Mouse (Mus musculus) lung, embryonic 14.5 days (tissue): ENCODE data around the gene Fndc5. TPM values are rescaled to one million over a fixed set of nuclear protein-coding genes. Genes with fewer than 3 reads are reported as not detected.

Experiments
- ATAC-seq: fragments of 200-750 bp; cut with Nextera tagmentation; 2 replicates; pipeline ENCODE4 v1.8.0; 2017; ENCODE audit warnings: mild to moderate bottlenecking, moderate TSS enrichment, moderate library complexity; ENCODE audit not compliant: insufficient read depth
- DNase-seq: peaks from one replicate; pipeline ENCODE4 v3.0.0-alpha.2; 2015
- H3K27ac ChIP-seq: fragments of 300-500 bp; sonication (generic); 2 replicates; pipeline ENCODE4 v1.5.1; 2014; ENCODE audit warnings: low read depth, mild to moderate bottlenecking, moderate library complexity
- H3K27me3 ChIP-seq: fragments of 300-500 bp; sonication (generic); 2 replicates; pipeline ENCODE4 v1.6.1; 2014; ENCODE audit warnings: low read length, control low read depth; ENCODE audit not compliant: insufficient read depth
- H3K36me3 ChIP-seq: fragments of 300-500 bp; sonication (generic); 2 replicates; pipeline ENCODE4 v1.6.1; 2014; ENCODE audit warnings: control low read depth; ENCODE audit not compliant: insufficient read depth
- H3K4me1 ChIP-seq: fragments of 300-500 bp; sonication (generic); 2 replicates; pipeline ENCODE4 v1.6.1; 2014; ENCODE audit warnings: antibody characterized with exemption, control low read depth; ENCODE audit not compliant: insufficient read depth
- H3K4me2 ChIP-seq: fragments of 300-500 bp; sonication (generic); 2 replicates; pipeline ENCODE4 v1.6.1; 2014; ENCODE audit warnings: mild to moderate bottlenecking
- H3K4me3 ChIP-seq: fragments of 300-500 bp; sonication (generic); 2 replicates; pipeline ENCODE4 v1.5.1; 2014; ENCODE audit warnings: low read depth, low read length
- H3K9ac ChIP-seq: fragments of 300-500 bp; sonication (generic); 2 replicates; pipeline ENCODE4 v1.6.1; 2014
- H3K9me3 ChIP-seq: fragments of 300-500 bp; sonication (generic); 2 replicates; pipeline ENCODE4 v1.6.1; 2016; ENCODE audit warnings: low read depth, low read length, control low read depth
- CTCF ChIP-seq: IDR thresholded peaks from 2 replicates; pipeline ENCODE4 v1.5.1; 2016; ENCODE audit warnings: antibody characterized with exemption, low read depth
- WGBS: fragments of 180-500 bp; shearing (Covaris S2); extraction: QIAGEN DNeasy Blood & Tissue Kit; methylation state at CpG from one replicate; pipeline ENCODE4 v1.1.7; 2014; 5-methylcytosine and 5-hydroxymethylcytosine counted together
- polyA plus RNA-seq: library from polyadenylated mRNA; unstranded; fragments of >200 nt; fragmentation: Nextera tagmentation; extraction: Ambion mirVana; gene quantifications from 2 replicates; pipeline ENCODE4 v1.2.1, GENCODE M21; 2014

Gene Fndc5
- polyA plus RNA-seq, 1 experiment from 2014 or later = 2.1 TPM

GRCm38 (mm10) chr4:129190538-129190937 lies 53.7 kb downstream of the Fndc5 start:
- H3K27ac ChIP-seq = no peak overlapping the region
- no peak for ATAC-seq

DNA sequence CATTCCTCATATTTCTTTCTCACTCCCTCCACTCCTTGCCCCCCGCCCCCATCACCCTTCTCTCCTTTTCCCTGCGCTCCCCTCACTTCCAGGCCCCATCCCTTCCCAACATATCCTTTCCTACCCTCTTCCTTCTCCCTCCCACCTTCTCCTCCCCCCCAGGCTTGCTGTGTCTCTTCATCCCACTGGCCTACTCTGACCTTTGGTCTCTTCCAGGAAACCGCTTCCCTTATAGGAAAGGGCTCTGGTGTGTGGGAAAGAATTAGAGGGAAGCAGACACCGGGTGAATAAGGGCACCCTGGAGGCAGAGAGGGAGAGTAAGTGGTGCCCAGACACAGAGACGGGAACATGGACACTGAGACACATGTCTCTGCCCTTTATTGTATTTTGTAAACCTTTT lies 54.9 kb downstream of the Fndc5 start:
- Histone ChIP-seq H3K9me3 (no peaks in the 10 kb centered on the region), H3K4me3 (peak overlapping the region; percentile 91; the same call in 1 of the 2 replicates), H3K4me2 (peak overlapping the region; percentile 66; the same call in 1 of the 2 replicates), H3K4me1 (peaks cover 10% of the 10 kb centered on the region), H3K27ac (no peak overlapping the region), H3K27me3 (no peaks in the 10 kb centered on the region), H3K9ac (no peak overlapping the region), H3K36me3 (peaks cover 14% of the 10 kb centered on the region; the same call in 1 of the 2 replicates)
- DNase-seq (no peak), ATAC-seq (no peak)
- TF ChIP-seq CTCF = no peak
- 74% methylated on average over 5 of the region's 5 CpGs for WGBS

More at GRCm38 (mm10) chr4:129190538-129190937, 53.7 kb downstream of the Fndc5 start:
- DNase-seq = no peak
- peak overlapping the region; percentile 66 for H3K4me2 ChIP-seq
- peak overlapping the region; percentile 91 for H3K4me3 ChIP-seq
- no peak for TF ChIP-seq CTCF
- H3K27me3 ChIP-seq = no peaks in the 10 kb centered on the region
- no peaks in the 10 kb centered on the region for H3K9me3 ChIP-seq
- H3K36me3 ChIP-seq = 0 out of 2 replicates have a peak, but pooled peaks cover 6% of the 10 kb centered on the region
- peaks cover 10% of the 10 kb centered on the region for H3K4me1 ChIP-seq
- 3% methylated on average over 12 of the region's 12 CpGs for WGBS
- peak overlapping the region; percentile 69 for H3K9ac ChIP-seq

Other genes with a start within 250 kb of the Fndc5 start
- gene Azin2, start 174.6 kb upstream of the Fndc5 start, polyA plus RNA-seq = 17.6 and 21.2 TPM in 2 replicates
- gene Ak2, start 145.0 kb upstream of the Fndc5 start, polyA plus RNA-seq = 138 and 148 TPM in 2 replicates
- gene Rnf19b, start 78.7 kb upstream of the Fndc5 start, polyA plus RNA-seq = 7.9 and 8.5 TPM in 2 replicates
- 11.9 and 13.1 TPM in 2 replicates for gene Tmem54, start 31.5 kb upstream of the Fndc5 start, polyA plus RNA-seq
- 0.92 and 1.7 TPM in 2 replicates for gene Hpca, start 15.0 kb upstream of the Fndc5 start, polyA plus RNA-seq
- 17.3 and 18.1 TPM in 2 replicates for gene S100pbp, start 52.7 kb downstream of the Fndc5 start, polyA plus RNA-seq
- gene Yars, start 52.8 kb downstream of the Fndc5 start, polyA plus RNA-seq = 84.4 and 92.2 TPM in 2 replicates
- 2.8 and 3.2 TPM in 2 replicates for gene C77080, start 124.4 kb downstream of the Fndc5 start, polyA plus RNA-seq
- gene Sync, start 150.6 kb downstream of the Fndc5 start, polyA plus RNA-seq = 0.33 and 0.54 TPM in 2 replicates
- gene Rbbp4, start 198.4 kb downstream of the Fndc5 start, polyA plus RNA-seq = 387 and 402 TPM in 2 replicates
- 49.2 and 51.6 TPM in 2 replicates for gene Zbtb8os, start 198.7 kb downstream of the Fndc5 start, polyA plus RNA-seq
- 14.7 and 16.2 TPM in 2 replicates for gene Zbtb8a, start 241.1 kb downstream of the Fndc5 start, polyA plus RNA-seq